Mouse (Mus musculus) G1E-ER4 (cell line): Measurements from ENCODE around the gene Ccdc81. TPM values are rescaled to one million over a fixed set of nuclear protein-coding genes. Genes with fewer than 3 reads are reported as not detected.

ENCODE experiments used
- GATA1 ChIP-seq: IDR thresholded peaks from one replicate; pipeline ENCODE4 v1.8.0; 2012; ENCODE audit warnings: low read length, inconsistent platforms
- polyA plus RNA-seq: library from polyadenylated mRNA; stranded (reverse); fragments of >175 nt; gene quantifications from 2 replicates; pipeline ENCODE4 v1.2.3, GENCODE M21; 2012

The Ccdc81 gene
- not detected in 2 replicates for polyA plus RNA-seq

GRCm38 (mm10) chr7:89903442-89904343 is at the start of gene Ccdc81:
Gene Ccdc81, minus strand, starts transcription at chr7:89903629.
- no peak for TF ChIP-seq GATA1

- TF ChIP-seq GATA1: no peak
Measured at GRCm38 (mm10) chr7:89949403-89949802, 46.0 kb upstream of the Ccdc81 start.

GRCm38 (mm10) chr7:89948026-89948425 is 44.6 kb upstream of the Ccdc81 start:
- TF ChIP-seq GATA1: no peak

GRCm38 (mm10) chr7:89940571-89941463 is 37.4 kb upstream of the Ccdc81 start, which contains the start of gene Hikeshi:
Gene Hikeshi, minus strand, starts transcription at chr7:89941204.
- no peak for TF ChIP-seq GATA1

GRCm38 (mm10) chr7:89939497-89940353 is 36.3 kb upstream of the Ccdc81 start:
- no peak for TF ChIP-seq GATA1

- TF ChIP-seq GATA1: no peak
Measured at GRCm38 (mm10) chr7:89923441-89924180, 20.2 kb upstream of the Ccdc81 start.

- no peak for TF ChIP-seq GATA1
Measured at GRCm38 (mm10) chr7:89917776-89918175, 14.3 kb upstream of the Ccdc81 start.

- TF ChIP-seq GATA1: no peak
Measured at GRCm38 (mm10) chr7:89916711-89917110, 13.3 kb upstream of the Ccdc81 start.

GRCm38 (mm10) chr7:89913432-89914158 is 10.2 kb upstream of the Ccdc81 start:
- no peak for TF ChIP-seq GATA1

GRCm38 (mm10) chr7:89912356-89912755 is 8.9 kb upstream of the Ccdc81 start:
- TF ChIP-seq GATA1: no peak

- no peak for TF ChIP-seq GATA1
Measured at GRCm38 (mm10) chr7:89909711-89910110, 6.3 kb upstream of the Ccdc81 start.

- TF ChIP-seq GATA1: no peak
Measured at GRCm38 (mm10) chr7:89908899-89909621, 5.6 kb upstream of the Ccdc81 start.

GRCm38 (mm10) chr7:89908421-89908820 is 5.0 kb upstream of the Ccdc81 start:
- no peak for TF ChIP-seq GATA1
